Mouse (Mus musculus) forebrain, embryonic 11.5 days (tissue): ENCODE results near the gene Fosb. TPM values are rescaled to one million over a fixed set of nuclear protein-coding genes. Genes with fewer than 3 reads are reported as not detected.
"Not testable (repeated sequence)": the region's sequence is repeated elsewhere in the genome, so short reads cannot be mapped to it uniquely, and the experiment has no call there.

Source experiments
- ATAC-seq: fragments of 200-750 bp; cut with Nextera tagmentation; replicated peaks from 2 replicates; pipeline ENCODE4 v1.8.0; 2017; ENCODE audit warnings: moderate TSS enrichment; ENCODE audit not compliant: low FRiP score
- DNase-seq: peaks from one replicate; pipeline ENCODE4 v3.0.0-alpha.2; 2017; ENCODE audit warnings: low spot score
- H3K27ac ChIP-seq: fragments of 300-500 bp; sonication (generic); 2 replicates; pipeline ENCODE4 v1.5.1; 2014; ENCODE audit warnings: low read depth, low read length
- H3K27me3 ChIP-seq: fragments of 300-500 bp; sonication (generic); 2 replicates; pipeline ENCODE4 v1.6.1; 2014; ENCODE audit warnings: mild to moderate bottlenecking, low read length, mixed read lengths; ENCODE audit not compliant: control insufficient read depth, insufficient read depth
- H3K36me3 ChIP-seq: fragments of 300-500 bp; sonication (generic); 2 replicates; pipeline ENCODE4 v1.6.1; 2014; ENCODE audit warnings: mild to moderate bottlenecking, low read length, moderate library complexity, mixed read lengths; ENCODE audit not compliant: control insufficient read depth, insufficient read depth
- H3K4me1 ChIP-seq: fragments of 300-500 bp; sonication (generic); replicated peaks from 2 replicates; pipeline ENCODE4 v1.6.1; 2014; ENCODE audit warnings: low read length, mixed read lengths; ENCODE audit not compliant: control insufficient read depth, insufficient read depth
- H3K4me2 ChIP-seq: fragments of 300-500 bp; sonication (generic); 2 replicates; pipeline ENCODE4 v1.6.1; 2014; ENCODE audit warnings: low read depth, mild to moderate bottlenecking, low read length, moderate library complexity, mixed read lengths; ENCODE audit not compliant: severe bottlenecking
- H3K4me3 ChIP-seq: fragments of 300-500 bp; sonication (generic); 2 replicates; pipeline ENCODE4 v1.5.1; 2014; ENCODE audit warnings: low read depth, low read length
- H3K9ac ChIP-seq: fragments of 300-500 bp; sonication (generic); 2 replicates; pipeline ENCODE4 v1.6.1; 2014; ENCODE audit warnings: low read length
- H3K9me3 ChIP-seq: fragments of 300-500 bp; sonication (generic); 2 replicates; pipeline ENCODE4 v1.6.1; 2016; ENCODE audit warnings: low read length, mixed read lengths; ENCODE audit not compliant: control insufficient read depth
- WGBS: fragments of 180-500 bp; shearing (Covaris S2); extraction: QIAGEN DNeasy Blood & Tissue Kit; methylation state at CpG from one replicate; pipeline ENCODE4 v1.1.7; 2014; 5-methylcytosine and 5-hydroxymethylcytosine counted together
- polyA plus RNA-seq: library from polyadenylated mRNA; unstranded; fragments of >200 nt; fragmentation: Nextera tagmentation; extraction: Ambion mirVana; gene quantifications from 2 replicates; pipeline ENCODE4 v1.2.1, GENCODE M21; 2014

Fosb gene
- polyA plus RNA-seq, 1 experiment from 2014 or later, result not detected

DNA sequence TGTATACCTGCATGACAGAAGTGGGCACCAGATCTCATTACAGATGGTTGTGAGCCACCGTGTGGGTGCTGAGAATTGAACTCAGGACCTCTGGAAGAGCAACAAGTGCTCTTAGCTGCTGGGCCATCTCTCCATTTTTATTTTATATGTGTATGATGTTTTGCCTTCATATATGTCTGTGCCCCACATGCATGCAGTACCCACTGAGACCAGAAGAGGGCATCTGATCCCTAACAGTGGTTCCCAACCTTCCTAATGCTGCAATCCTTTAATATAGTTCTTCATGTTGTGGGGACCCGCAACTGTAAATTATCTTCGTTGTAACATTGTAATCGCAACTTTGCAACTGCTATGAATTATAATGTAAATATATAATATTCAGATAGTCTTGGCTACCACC is 25.1 kb downstream of the Fosb start:
- Histone ChIP-seq H3K9ac (no peak overlapping the region), H3K4me2 (no peak overlapping the region), H3K36me3 (no peaks in the 10 kb centered on the region; the same call in 1 of the 2 replicates), H3K4me3 (no peak overlapping the region), H3K27ac (no peak overlapping the region), H3K27me3 (peaks cover 16% of the 10 kb centered on the region), H3K4me1 (peaks cover 5% of the 10 kb centered on the region), H3K9me3 (no peaks in the 10 kb centered on the region)
- ATAC-seq (no peak), DNase-seq (peak; percentile 78)
- 28% methylated on average over 4 of the region's 4 CpGs for WGBS

DNA sequence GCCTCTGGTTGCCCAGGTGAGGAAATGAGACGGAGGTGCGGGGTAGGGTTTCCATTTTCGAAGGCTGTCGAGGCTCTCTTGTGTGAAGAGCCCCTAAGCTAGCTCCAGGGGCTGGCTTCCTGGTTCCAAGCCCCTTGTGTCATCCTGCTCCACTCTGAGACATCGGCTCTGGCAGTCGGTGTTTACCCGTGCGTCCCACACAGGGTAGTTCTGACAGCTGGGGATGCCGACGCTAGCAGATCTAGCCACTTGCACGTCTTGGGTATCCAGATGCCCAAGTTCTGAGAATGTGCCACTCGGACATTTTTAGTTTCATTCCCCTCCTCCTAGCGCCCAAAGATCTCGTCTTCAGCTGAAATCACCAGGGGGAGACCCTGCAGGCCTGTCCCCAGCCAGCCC is 26.4 kb downstream of the Fosb start:
- H3K36me3 ChIP-seq, result no peaks in the 10 kb centered on the region; the same call in 1 of the 2 replicates
- no peak for ATAC-seq
- H3K4me2 ChIP-seq, result peak overlapping the region; percentile 86
- H3K4me3 ChIP-seq, result peak overlapping the region; percentile 76
- peaks cover 8% of the 10 kb centered on the region for H3K4me1 ChIP-seq
- peaks cover 29% of the 10 kb centered on the region for H3K27me3 ChIP-seq
- peak overlapping the region; percentile 93 for H3K9ac ChIP-seq
- no peak for DNase-seq
- WGBS, result 40% methylated on average over 14 of the region's 14 CpGs
- H3K27ac ChIP-seq, result no peak overlapping the region
- H3K9me3 ChIP-seq, result no peaks in the 10 kb centered on the region

DNA sequence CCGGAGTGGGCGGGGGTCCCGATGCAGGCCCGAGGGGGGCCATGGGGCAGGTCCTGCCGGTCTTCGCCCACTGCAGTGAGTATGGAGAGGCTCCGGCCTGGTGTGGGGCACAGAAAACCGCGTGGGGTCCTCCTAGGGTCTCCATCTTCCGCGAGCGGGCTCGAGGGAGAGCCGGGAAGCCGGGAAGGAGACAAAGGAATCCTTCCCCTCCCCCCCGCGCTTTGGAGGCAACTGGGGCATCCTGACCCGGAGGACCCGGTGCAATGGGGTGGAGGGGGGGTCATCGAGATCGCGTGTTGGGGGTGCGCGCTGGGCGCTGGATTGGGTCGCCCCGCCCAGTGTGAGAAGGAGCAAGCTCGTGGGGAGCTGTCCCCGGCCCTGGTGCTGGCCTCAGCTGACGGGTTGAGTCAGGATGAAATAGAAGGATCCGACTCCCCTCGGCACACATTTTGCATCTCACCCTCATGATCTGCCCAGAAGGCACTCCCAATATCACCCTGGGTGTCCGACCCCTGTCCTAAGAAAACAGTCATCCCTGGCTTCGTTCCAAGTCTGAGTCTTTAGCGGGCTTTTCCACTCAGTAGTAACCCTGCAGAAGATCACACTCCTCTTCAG is 27.0 kb downstream of the Fosb start:
- H3K9ac ChIP-seq, result peak overlapping the region; percentile 93
- H3K27me3 ChIP-seq, result peaks cover 34% of the 10 kb centered on the region
- DNase-seq, result peak; percentile 85
- H3K9me3 ChIP-seq, result no peaks in the 10 kb centered on the region
- 0 out of 2 replicates have a peak overlapping the region, but pooled peaks have one; percentile 53 for H3K27ac ChIP-seq
- peaks cover 8% of the 10 kb centered on the region for H3K4me1 ChIP-seq
- peak overlapping the region; percentile 76 for H3K4me3 ChIP-seq
- peak overlapping the region; percentile 86 for H3K4me2 ChIP-seq
- no peaks in the 10 kb centered on the region; the same call in 1 of the 2 replicates for H3K36me3 ChIP-seq
- 1% methylated on average over 35 of the region's 35 CpGs for WGBS
- peak; percentile 78 for ATAC-seq

DNA sequence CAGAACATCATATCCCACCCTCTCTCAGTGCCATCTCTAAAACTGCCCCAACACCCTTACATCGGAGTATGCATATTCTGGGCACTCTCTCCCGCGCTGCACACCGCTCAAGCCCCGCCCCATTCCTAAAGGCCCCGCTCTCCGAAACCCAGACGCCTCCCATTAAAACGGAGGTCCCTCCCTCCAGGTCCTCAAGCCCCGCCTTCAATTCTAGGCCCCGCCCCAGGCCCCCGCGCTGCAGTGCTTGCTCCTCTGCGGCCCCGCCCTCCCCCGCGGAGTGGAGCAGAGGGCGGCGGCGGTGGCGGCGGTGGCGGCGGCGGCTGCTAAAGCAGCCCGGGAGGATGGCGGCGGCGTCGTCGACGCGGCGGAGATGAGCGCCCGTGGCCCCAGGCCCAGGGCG is 27.5 kb downstream of the Fosb start, which contains the start of gene Rtn2:
TSS of gene Rtn2 (plus strand) at position 240 of the 400 bp plus-strand sequence.
- H3K4me1 ChIP-seq, result peaks cover 8% of the 10 kb centered on the region
- peak; percentile 84 for ATAC-seq

DNA sequence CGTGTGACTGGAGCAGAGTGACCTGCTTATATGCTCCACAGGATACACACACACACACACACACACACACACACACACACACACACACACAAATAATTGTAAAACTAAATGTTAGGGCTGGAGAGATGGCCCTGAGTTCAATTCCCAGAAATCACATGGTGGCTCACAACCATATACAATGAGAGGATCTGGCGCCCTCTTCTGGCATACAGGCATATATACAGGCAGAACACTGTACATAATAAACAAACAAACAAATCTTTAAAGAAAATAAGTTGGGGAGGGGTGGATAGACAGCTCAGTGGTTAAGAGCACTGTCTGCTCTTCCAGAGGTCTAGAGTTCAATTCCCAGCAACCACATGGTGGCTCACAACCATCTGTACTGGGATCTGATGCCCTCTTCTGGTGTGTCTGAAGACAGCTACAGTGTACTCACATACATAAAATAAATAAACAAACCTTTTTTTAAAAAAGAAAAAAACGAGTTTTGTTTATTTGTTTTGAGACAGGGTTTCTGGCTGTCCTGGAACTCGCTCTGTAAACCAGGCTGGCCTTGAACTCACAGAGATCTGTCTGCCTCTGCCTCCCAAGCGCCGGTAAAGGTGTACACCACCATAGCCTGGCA is 28.1 kb downstream of the Fosb start:
- not testable (repeated sequence) for DNase-seq, ATAC-seq, H3K9me3 ChIP-seq, H3K9ac ChIP-seq, H3K27ac ChIP-seq, H3K36me3 ChIP-seq, H3K4me1 ChIP-seq
- Histone ChIP-seq H3K4me3 (peak overlapping the region; percentile 76; the same call in 1 of the 2 replicates), H3K4me2 (peak overlapping the region; percentile 86; the same call in 1 of the 2 replicates), H3K27me3 (peaks cover 36% of the 10 kb centered on the region)
- WGBS, result 37% methylated on average over 6 of the region's 6 CpGs

More for the DNA sequence above, 27.5 kb downstream of the Fosb start, which contains the start of gene Rtn2:
- Histone ChIP-seq H3K27me3 (peaks cover 36% of the 10 kb centered on the region), H3K4me2 (peak within 1 kb of the TSS; percentile 86), H3K9ac (peak within 1 kb of the TSS; percentile 93), H3K36me3 (no peaks in the 10 kb centered on the region; the same call in 1 of the 2 replicates), H3K27ac (0 out of 2 replicates have a peak within 1 kb of the TSS, but pooled peaks have one; percentile 53), H3K4me3 (peak within 1 kb of the TSS; percentile 76), H3K9me3 (no peaks in the 10 kb centered on the region)
- 1% methylated on average over 37 of the region's 37 CpGs for WGBS
- peak; percentile 96 for DNase-seq

DNA sequence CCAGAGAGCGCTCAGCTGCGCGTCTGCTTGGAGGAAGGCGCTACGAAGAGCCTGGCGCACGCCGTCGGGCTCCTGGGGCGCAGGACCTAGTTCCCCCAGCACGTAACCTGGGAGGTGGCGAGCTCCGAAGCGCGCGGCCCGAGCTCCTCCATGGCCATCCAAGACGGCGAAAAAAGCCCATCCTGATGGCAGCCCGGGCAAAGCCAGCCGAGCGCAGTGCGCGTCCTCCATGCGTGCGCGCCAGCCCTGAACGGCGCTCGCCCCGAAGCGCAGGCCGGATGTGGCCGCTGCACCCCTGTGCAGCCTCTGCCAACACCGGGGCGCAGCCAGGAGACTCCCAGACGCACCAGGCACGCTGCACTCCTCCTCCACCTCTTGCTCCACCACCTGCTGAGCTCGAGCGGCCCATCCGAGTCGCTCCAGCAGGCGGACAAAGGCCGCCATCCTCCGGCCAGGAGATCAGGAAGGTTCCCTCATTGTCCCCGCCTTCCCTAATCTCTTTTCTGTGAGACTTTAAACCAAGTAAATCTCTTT is 30.2 kb downstream of the Fosb start, which contains the start of gene Ppm1n:
TSS of gene Ppm1n (minus strand) at position 484 of the 534 bp plus-strand sequence.
- WGBS, result under 1% methylated on average over 46 of the region's 46 CpGs
- Histone ChIP-seq H3K27ac (no peak within 1 kb of the TSS), H3K9me3 (no peaks in the 10 kb centered on the region), H3K4me3 (peak within 1 kb of the TSS; percentile 14), H3K36me3 (no peaks in the 10 kb centered on the region), H3K4me2 (peak within 1 kb of the TSS; percentile 36; the same call in 1 of the 2 replicates), H3K27me3 (peaks cover 36% of the 10 kb centered on the region), H3K9ac (no peak within 1 kb of the TSS), H3K4me1 (peaks cover 8% of the 10 kb centered on the region)
- DNase-seq (no peak), ATAC-seq (no peak)

DNA sequence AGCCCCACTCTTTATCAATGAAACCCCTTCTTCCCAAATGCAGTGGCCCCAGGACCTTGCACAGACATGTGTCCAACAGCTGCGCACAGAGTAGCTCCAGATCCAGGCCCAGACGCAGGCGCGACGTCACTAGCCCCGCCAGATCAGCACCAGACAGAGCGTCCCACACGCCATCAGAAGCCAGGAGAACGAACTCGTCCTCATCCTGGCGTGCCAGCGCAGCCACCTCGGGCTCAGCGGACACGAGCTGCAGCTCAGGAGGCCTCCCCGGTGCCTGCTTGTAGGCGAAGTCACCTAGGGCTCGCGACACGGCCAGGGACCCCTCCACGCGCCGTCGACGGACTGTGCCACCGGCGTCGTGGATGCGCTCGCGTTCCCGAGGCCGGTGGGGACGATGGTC is 30.8 kb downstream of the Fosb start:
- no peak for ATAC-seq
- 3% methylated on average over 34 of the region's 34 CpGs for WGBS
- Histone ChIP-seq H3K27me3 (peaks cover 36% of the 10 kb centered on the region), H3K9me3 (no peaks in the 10 kb centered on the region), H3K4me2 (peak overlapping the region; percentile 36; the same call in 1 of the 2 replicates), H3K36me3 (no peaks in the 10 kb centered on the region), H3K4me1 (peaks cover 8% of the 10 kb centered on the region), H3K27ac (no peak overlapping the region), H3K9ac (no peak overlapping the region), H3K4me3 (no peak overlapping the region)
- no peak for DNase-seq

DNA sequence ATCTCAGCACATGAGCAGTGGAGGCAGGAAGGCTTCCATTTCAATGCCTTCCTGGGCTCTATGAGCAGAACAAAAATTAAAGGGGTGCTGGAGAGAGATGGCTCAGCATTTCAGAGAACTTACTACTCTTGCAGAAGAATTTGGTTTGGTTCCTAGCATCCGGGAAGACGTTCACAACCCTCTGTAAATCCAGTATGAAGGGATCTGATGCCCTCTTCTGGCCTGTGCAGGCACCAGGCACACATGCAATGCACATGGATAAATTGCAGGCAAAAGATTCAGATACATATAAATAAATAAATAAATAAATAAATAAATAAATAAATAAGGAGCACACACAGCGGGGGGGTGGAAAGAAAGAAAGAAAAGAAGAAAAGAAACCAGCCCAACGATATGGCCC is 33.6 kb downstream of the Fosb start:
- H3K4me2 ChIP-seq, result no peak overlapping the region
- no peak overlapping the region for H3K27ac ChIP-seq
- H3K27me3 ChIP-seq, result peaks cover 34% of the 10 kb centered on the region
- 0 out of 2 replicates have a peak, but pooled peaks cover 3% of the 10 kb centered on the region for H3K4me1 ChIP-seq
- 50% methylated on average over 4 of the region's 4 CpGs for WGBS
- no peak overlapping the region for H3K9ac ChIP-seq
- no peaks in the 10 kb centered on the region for H3K9me3 ChIP-seq
- ATAC-seq, result no peak
- DNase-seq, result no peak
- no peak overlapping the region for H3K4me3 ChIP-seq
- H3K36me3 ChIP-seq, result no peaks in the 10 kb centered on the region
